In the genomic region with DNA sequence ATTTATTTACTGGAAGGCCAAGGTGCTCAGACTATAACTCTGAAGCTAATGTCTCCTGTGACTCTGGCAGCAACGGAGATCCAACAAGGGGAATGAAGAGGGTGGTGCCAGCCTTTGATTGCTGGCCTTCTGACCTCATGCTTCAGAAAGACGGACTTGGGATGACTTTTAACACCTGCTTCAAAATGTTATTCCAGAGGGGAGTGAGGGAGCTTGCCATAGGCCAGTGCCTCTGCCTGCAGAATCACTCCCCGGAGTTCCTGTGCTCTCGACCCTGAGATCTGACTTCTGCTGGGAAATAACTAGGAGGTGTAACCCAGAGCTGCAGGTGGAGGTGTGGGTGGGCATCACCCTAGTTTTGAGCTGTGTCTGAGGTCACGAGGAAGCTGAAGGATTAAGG, we compare ENCODE assay signal across 11 mouse cellular contexts.
"Had no signal": no experiment of that assay in that cellular context is flagged by ENCODE, and none has a peak within 500 bp of the region (broad histone marks: within the 10 kb centered on the region; RNA-seq: fewer than 3 reads in every experiment).

No protein-coding gene starts in this region.

- H3K9me3 ChIP-seq: liver, embryonic 13.5 days had no signal

- H3K9ac ChIP-seq: liver, embryonic 13.5 days had no signal

- DNase-seq: kidney, postnatal 14 days; layer of hippocampus, postnatal 36 days; liver, embryonic 13.5 days; lung, postnatal 10 days; lung, postnatal 4 days; midbrain, embryonic 14.5 days; thymus, adult 18-20 months; thymus, postnatal 36 days had no signal

- H3K36me3 ChIP-seq: liver, embryonic 13.5 days had no signal

- ATAC-seq: hindbrain, embryonic 16.5 days had no signal

- H3K27ac ChIP-seq: left cerebral cortex, adult 2 months; liver, embryonic 13.5 days had no signal

- H3K4me3 ChIP-seq: left cerebral cortex, adult 2 months; liver, embryonic 13.5 days had no signal

- H3K27me3 ChIP-seq: liver, embryonic 13.5 days had no signal

- H3K4me1 ChIP-seq: liver, embryonic 13.5 days had no signal

- H3K4me2 ChIP-seq: liver, embryonic 13.5 days; midbrain, embryonic 11.5 days had no signal
